Mouse (Mus musculus) lung, embryonic 14.5 days (tissue): Measurements from ENCODE around the gene Scube1. TPM values are rescaled to one million over a fixed set of nuclear protein-coding genes. Genes with fewer than 3 reads are reported as not detected.

Experiments used
- ATAC-seq: fragments of 200-750 bp; cut with Nextera tagmentation; 2 replicates; pipeline ENCODE4 v1.8.0; 2017; ENCODE audit warnings: mild to moderate bottlenecking, moderate TSS enrichment, moderate library complexity; ENCODE audit not compliant: insufficient read depth
- DNase-seq: peaks from one replicate; pipeline ENCODE4 v3.0.0-alpha.2; 2015
- H3K27ac ChIP-seq: fragments of 300-500 bp; sonication (generic); 2 replicates; pipeline ENCODE4 v1.5.1; 2014; ENCODE audit warnings: low read depth, mild to moderate bottlenecking, moderate library complexity
- H3K27me3 ChIP-seq: fragments of 300-500 bp; sonication (generic); 2 replicates; pipeline ENCODE4 v1.6.1; 2014; ENCODE audit warnings: low read length, control low read depth; ENCODE audit not compliant: insufficient read depth
- H3K36me3 ChIP-seq: fragments of 300-500 bp; sonication (generic); 2 replicates; pipeline ENCODE4 v1.6.1; 2014; ENCODE audit warnings: control low read depth; ENCODE audit not compliant: insufficient read depth
- H3K4me1 ChIP-seq: fragments of 300-500 bp; sonication (generic); 2 replicates; pipeline ENCODE4 v1.6.1; 2014; ENCODE audit warnings: antibody characterized with exemption, control low read depth; ENCODE audit not compliant: insufficient read depth
- H3K4me2 ChIP-seq: fragments of 300-500 bp; sonication (generic); 2 replicates; pipeline ENCODE4 v1.6.1; 2014; ENCODE audit warnings: mild to moderate bottlenecking
- H3K4me3 ChIP-seq: fragments of 300-500 bp; sonication (generic); 2 replicates; pipeline ENCODE4 v1.5.1; 2014; ENCODE audit warnings: low read depth, low read length
- H3K9ac ChIP-seq: fragments of 300-500 bp; sonication (generic); 2 replicates; pipeline ENCODE4 v1.6.1; 2014
- H3K9me3 ChIP-seq: fragments of 300-500 bp; sonication (generic); 2 replicates; pipeline ENCODE4 v1.6.1; 2016; ENCODE audit warnings: low read depth, low read length, control low read depth
- CTCF ChIP-seq: IDR thresholded peaks from 2 replicates; pipeline ENCODE4 v1.5.1; 2016; ENCODE audit warnings: antibody characterized with exemption, low read depth
- WGBS: fragments of 180-500 bp; shearing (Covaris S2); extraction: QIAGEN DNeasy Blood & Tissue Kit; methylation state at CpG from one replicate; pipeline ENCODE4 v1.1.7; 2014; 5-methylcytosine and 5-hydroxymethylcytosine counted together
- polyA plus RNA-seq: library from polyadenylated mRNA; unstranded; fragments of >200 nt; fragmentation: Nextera tagmentation; extraction: Ambion mirVana; gene quantifications from 2 replicates; pipeline ENCODE4 v1.2.1, GENCODE M21; 2014

Gene Scube1
- polyA plus RNA-seq, 1 experiment from 2014 or later, result 6.0 TPM

- no peak overlapping the region for H3K27ac ChIP-seq
- DNase-seq (no peak), ATAC-seq (no peak)
- WGBS, result 81% methylated on average over 3 of the region's 3 CpGs
- H3K4me2 ChIP-seq, result no peak overlapping the region
- peaks cover 8% of the 10 kb centered on the region for H3K4me1 ChIP-seq
- H3K4me3 ChIP-seq, result no peak overlapping the region
- no peak overlapping the region for H3K9ac ChIP-seq
- H3K36me3 ChIP-seq, result no peaks in the 10 kb centered on the region
- H3K27me3 ChIP-seq, result no peaks in the 10 kb centered on the region
- H3K9me3 ChIP-seq, result no peaks in the 10 kb centered on the region
- no peak for TF ChIP-seq CTCF
These were observed 157.1 kb downstream of the Scube1 start for GRCm38 (mm10) chr15:83567728-83568127.

- Histone ChIP-seq H3K27ac (no peak overlapping the region), H3K9me3 (no peaks in the 10 kb centered on the region), H3K27me3 (no peaks in the 10 kb centered on the region), H3K9ac (no peak overlapping the region), H3K4me1 (peaks cover 11% of the 10 kb centered on the region), H3K4me2 (no peak overlapping the region), H3K36me3 (no peaks in the 10 kb centered on the region), H3K4me3 (no peak overlapping the region)
- ATAC-seq (no peak), DNase-seq (no peak)
- TF ChIP-seq CTCF, result no peak
- 68% methylated on average over 5 of the region's 5 CpGs for WGBS
These were observed 158.8 kb downstream of the Scube1 start for GRCm38 (mm10) chr15:83566006-83566405.

- Histone ChIP-seq H3K27ac (no peak overlapping the region), H3K9me3 (no peaks in the 10 kb centered on the region), H3K27me3 (no peaks in the 10 kb centered on the region), H3K9ac (no peak overlapping the region), H3K4me3 (no peak overlapping the region), H3K4me2 (no peak overlapping the region), H3K36me3 (no peaks in the 10 kb centered on the region), H3K4me1 (peaks cover 11% of the 10 kb centered on the region)
- no peak for TF ChIP-seq CTCF
- WGBS, result 82% methylated on average over 3 of the region's 3 CpGs
- DNase-seq (no peak), ATAC-seq (no peak)
These were observed 159.4 kb downstream of the Scube1 start for GRCm38 (mm10) chr15:83565434-83565833.

GRCm38 (mm10) chr15:83563857-83564651 lies 160.8 kb downstream of the Scube1 start:
- H3K27ac ChIP-seq, result peak overlapping the region; percentile 51; the same call in 1 of the 2 replicates
- peak overlapping the region; percentile 59 for H3K9ac ChIP-seq
- 0 out of 2 replicates have a peak, but pooled peaks have one; percentile 2 for TF ChIP-seq CTCF
- peak overlapping the region; percentile 100 for H3K4me2 ChIP-seq
- H3K9me3 ChIP-seq, result no peaks in the 10 kb centered on the region
- peak; percentile 47 for ATAC-seq
- H3K36me3 ChIP-seq, result no peaks in the 10 kb centered on the region
- H3K27me3 ChIP-seq, result no peaks in the 10 kb centered on the region
- peak overlapping the region; percentile 58 for H3K4me3 ChIP-seq
- peak; percentile 77 for DNase-seq
- peaks cover 11% of the 10 kb centered on the region for H3K4me1 ChIP-seq
- 2% methylated on average over 27 of the region's 27 CpGs for WGBS

GRCm38 (mm10) chr15:83563327-83563856 lies 161.4 kb downstream of the Scube1 start, which contains the start of the genes Tspo and Mcat:
Tspo (plus strand) TSS chr15:83563592.
Mcat (minus strand) TSS chr15:83563787.
- H3K4me1 ChIP-seq, result peaks cover 11% of the 10 kb centered on the region
- H3K4me2 ChIP-seq, result peak within 1 kb of the TSS; percentile 100
- H3K4me3 ChIP-seq, result peak within 1 kb of the TSS; percentile 58
- H3K27me3 ChIP-seq, result no peaks in the 10 kb centered on the region
- H3K9me3 ChIP-seq, result no peaks in the 10 kb centered on the region
- peak within 1 kb of the TSS; percentile 51; the same call in 1 of the 2 replicates for H3K27ac ChIP-seq
- DNase-seq (peak; percentile 14), ATAC-seq (peak; percentile 52)
- H3K9ac ChIP-seq, result peak within 1 kb of the TSS; percentile 59
- no peak for TF ChIP-seq CTCF
- H3K36me3 ChIP-seq, result no peaks in the 10 kb centered on the region
- under 1% methylated on average over 28 of the region's 28 CpGs for WGBS

GRCm38 (mm10) chr15:83562626-83563270 lies 162.1 kb downstream of the Scube1 start:
- H3K4me2 ChIP-seq, result peak overlapping the region; percentile 100
- no peaks in the 10 kb centered on the region for H3K27me3 ChIP-seq
- no peaks in the 10 kb centered on the region for H3K9me3 ChIP-seq
- WGBS, result 34% methylated on average over 15 of the region's 15 CpGs
- DNase-seq, result peak; percentile 88
- no peak overlapping the region for H3K27ac ChIP-seq
- peak overlapping the region; percentile 58 for H3K4me3 ChIP-seq
- no peaks in the 10 kb centered on the region for H3K36me3 ChIP-seq
- H3K4me1 ChIP-seq, result peaks cover 11% of the 10 kb centered on the region
- ATAC-seq, result peak; percentile 67
- peak overlapping the region; percentile 59; the same call in 1 of the 2 replicates for H3K9ac ChIP-seq
- TF ChIP-seq CTCF, result no peak
